Mouse (Mus musculus) Muller cell, postnatal 12 days (primary cell): ENCODE results near the gene Cdrt4.

Experiments used
- DNase-seq: peaks from one replicate; pipeline ENCODE4 v3.0.0-alpha.2; 2015; ENCODE audit errors: inconsistent ontology term

The Cdrt4 gene

DNA sequence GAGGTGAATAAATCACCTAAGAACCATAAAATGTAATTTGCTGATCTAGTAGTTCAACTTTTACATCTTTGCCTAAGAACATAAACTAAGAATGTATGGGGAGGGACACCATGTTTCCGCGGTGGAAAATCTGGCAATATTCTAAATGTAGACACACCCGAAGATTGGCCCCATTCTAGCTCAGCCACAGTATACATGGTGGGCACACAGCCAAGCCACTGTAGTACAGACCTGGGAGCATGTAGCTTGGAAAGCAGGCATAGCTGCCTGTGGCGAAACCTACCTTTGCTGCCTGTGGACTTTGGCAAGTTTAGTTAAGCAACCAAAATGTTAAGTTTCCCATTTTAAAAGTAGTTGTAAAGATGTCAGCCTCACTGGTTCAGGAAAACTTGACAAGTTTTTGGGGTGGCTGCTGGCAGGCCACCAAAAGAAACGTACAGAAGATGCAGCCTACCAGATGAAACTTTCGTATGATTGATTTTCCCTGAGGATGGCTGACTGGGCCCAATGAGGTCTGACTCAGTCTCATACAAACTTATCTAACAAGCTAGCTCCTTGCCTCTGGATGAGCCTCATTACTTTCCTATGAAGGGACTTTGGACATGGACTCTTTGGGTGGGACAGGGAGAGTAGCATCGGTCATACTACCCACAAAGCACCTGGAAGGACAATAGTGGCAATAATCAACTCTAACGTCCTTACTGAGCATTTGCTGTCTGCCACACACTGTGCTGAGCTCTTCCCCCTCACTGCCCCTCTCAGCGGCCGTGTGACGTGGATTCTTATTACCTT is 84.6 kb downstream of the Cdrt4 start:
- no peak for DNase-seq

- DNase-seq = peak; percentile 96
Measured at GRCm38 (mm10) chr11:63040002-63040661, 89.1 kb downstream of the Cdrt4 start.
